Mouse (Mus musculus): ENCODE results near the gene Zwint.

The Zwint gene

GRCm38 (mm10) chr10:72654270-72655016, at the start of gene Zwint:
Zwint (plus strand) TSS chr10:72654845.
- TF ChIP-seq NANOG (IDR thresholded peaks at IDR 0.05; ENCODE audit: borderline replicate concordance, low read length) (no peak), CTCF (conservative IDR thresholded peaks at IDR 0.05; ENCODE audit: low read length) (no peak), POU5F1 (IDR thresholded peaks at IDR 0.05; ENCODE audit: borderline replicate concordance, low read length) (no peak)
- Histone ChIP-seq H3K36me3 (ENCODE audit: insufficient read depth, low read length) (peaks cover 39% of the 10 kb centered on the region), H3K4me3 (replicated peaks; ENCODE audit: low read length) (peak within 1 kb of the TSS; percentile 93)

DNA sequence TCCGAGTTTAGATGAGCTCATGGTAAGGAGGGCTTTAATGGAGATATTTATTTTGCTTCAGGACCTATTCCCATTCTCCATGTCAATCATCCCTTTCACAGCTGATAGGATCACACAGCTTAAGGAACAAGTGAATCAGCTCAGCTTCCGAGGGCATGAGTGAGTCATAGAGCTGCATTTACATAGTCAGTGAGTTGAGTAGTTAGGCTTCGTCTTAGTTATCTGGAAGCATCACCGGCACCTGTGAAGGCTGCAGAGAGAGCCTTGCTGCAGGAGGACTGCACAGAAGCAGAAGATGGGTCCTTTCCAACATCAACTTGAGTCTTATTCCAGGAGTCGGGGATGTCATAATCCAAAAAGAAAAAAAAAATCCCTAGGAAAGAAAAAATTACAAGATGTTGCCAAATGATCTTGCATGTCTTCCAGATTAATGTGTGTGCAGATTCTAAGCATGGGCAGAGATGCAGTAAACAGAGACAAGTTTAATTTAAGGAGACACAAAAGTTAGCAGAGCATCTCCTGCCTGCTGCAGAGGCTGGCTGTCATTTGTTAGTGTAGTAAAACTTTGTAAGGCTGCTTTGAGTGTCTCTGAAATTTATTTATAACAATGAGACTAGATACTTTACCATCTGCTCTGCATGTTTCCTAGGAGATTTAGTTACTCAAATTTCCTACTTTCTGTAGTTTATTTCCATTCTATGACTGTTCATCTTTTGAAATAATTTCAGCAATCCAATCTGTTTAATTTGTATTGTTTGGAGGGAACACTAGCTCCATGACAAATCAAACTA, 41.3 kb upstream of the Zwint start:
- TF ChIP-seq CTCF (conservative IDR thresholded peaks at IDR 0.05; ENCODE audit: low read length) (no peak), POU5F1 (IDR thresholded peaks at IDR 0.05; ENCODE audit: borderline replicate concordance, low read length) (no peak), NANOG (IDR thresholded peaks at IDR 0.05; ENCODE audit: borderline replicate concordance, low read length) (no peak)
- H3K4me3 ChIP-seq (replicated peaks; ENCODE audit: low read length), result no peak overlapping the region
- no peaks in the 10 kb centered on the region for H3K4me1 ChIP-seq (replicated peaks; ENCODE audit: low read depth, low read length)
- H3K9me3 ChIP-seq (ENCODE audit: low read length), result no peaks in the 10 kb centered on the region
- no peaks in the 10 kb centered on the region for H3K27me3 ChIP-seq (ENCODE audit: insufficient read depth, low read length)
- no peaks in the 10 kb centered on the region for H3K36me3 ChIP-seq (ENCODE audit: insufficient read depth, low read length)

More at GRCm38 (mm10) chr10:72654270-72655016, at the start of gene Zwint:
- Histone ChIP-seq H3K9me3 (ENCODE audit: low read length) (no peaks in the 10 kb centered on the region), H3K4me1 (replicated peaks; ENCODE audit: low read depth, low read length) (peaks cover 67% of the 10 kb centered on the region), H3K27me3 (ENCODE audit: insufficient read depth, low read length) (no peaks in the 10 kb centered on the region)

- H3K9me3 ChIP-seq (ENCODE audit: low read length), result no peaks in the 10 kb centered on the region
- no peaks in the 10 kb centered on the region for H3K27me3 ChIP-seq (ENCODE audit: insufficient read depth, low read length)
- H3K4me3 ChIP-seq (replicated peaks; ENCODE audit: low read length), result no peak overlapping the region
- no peaks in the 10 kb centered on the region for H3K36me3 ChIP-seq (ENCODE audit: insufficient read depth, low read length)
- no peaks in the 10 kb centered on the region; the same call in 1 of the 2 replicates for H3K4me1 ChIP-seq (replicated peaks; ENCODE audit: low read depth, low read length)
- no peak for TF ChIP-seq POU5F1 (IDR thresholded peaks at IDR 0.05; ENCODE audit: borderline replicate concordance, low read length)
- no peak for TF ChIP-seq CTCF (conservative IDR thresholded peaks at IDR 0.05; ENCODE audit: low read length)
- no peak for TF ChIP-seq NANOG (IDR thresholded peaks at IDR 0.05; ENCODE audit: borderline replicate concordance, low read length)
Measured at GRCm38 (mm10) chr10:72616153-72616552, 38.5 kb upstream of the Zwint start.

DNA sequence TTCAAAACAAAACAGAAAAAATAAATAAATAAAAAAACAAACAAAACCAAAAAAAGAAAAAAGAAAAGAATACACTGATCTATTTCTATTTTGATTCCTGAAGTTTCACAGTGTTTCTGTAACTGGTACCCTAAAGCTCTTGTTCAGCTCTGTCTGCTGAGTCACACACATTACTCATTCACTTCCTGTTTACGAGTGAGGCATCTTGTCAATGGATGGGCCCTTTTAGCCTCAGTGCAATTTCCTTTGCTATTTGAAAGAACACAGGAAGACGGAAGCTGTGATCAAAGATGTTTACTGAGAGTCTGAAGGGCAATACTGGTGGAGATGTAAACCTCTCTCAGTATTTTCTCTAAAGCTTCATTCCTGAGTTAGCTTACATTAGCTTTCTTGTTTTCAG, 34.1 kb upstream of the Zwint start:
- no peaks in the 10 kb centered on the region for H3K9me3 ChIP-seq (ENCODE audit: low read length)
- no peaks in the 10 kb centered on the region; the same call in 1 of the 2 replicates for H3K4me1 ChIP-seq (replicated peaks; ENCODE audit: low read depth, low read length)
- no peak for TF ChIP-seq NANOG (IDR thresholded peaks at IDR 0.05; ENCODE audit: borderline replicate concordance, low read length)
- TF ChIP-seq POU5F1 (IDR thresholded peaks at IDR 0.05; ENCODE audit: borderline replicate concordance, low read length), result no peak
- TF ChIP-seq CTCF (conservative IDR thresholded peaks at IDR 0.05; ENCODE audit: low read length), result no peak
- H3K27me3 ChIP-seq (ENCODE audit: insufficient read depth, low read length), result no peaks in the 10 kb centered on the region
- no peak overlapping the region for H3K4me3 ChIP-seq (replicated peaks; ENCODE audit: low read length)
- no peaks in the 10 kb centered on the region for H3K36me3 ChIP-seq (ENCODE audit: insufficient read depth, low read length)

DNA sequence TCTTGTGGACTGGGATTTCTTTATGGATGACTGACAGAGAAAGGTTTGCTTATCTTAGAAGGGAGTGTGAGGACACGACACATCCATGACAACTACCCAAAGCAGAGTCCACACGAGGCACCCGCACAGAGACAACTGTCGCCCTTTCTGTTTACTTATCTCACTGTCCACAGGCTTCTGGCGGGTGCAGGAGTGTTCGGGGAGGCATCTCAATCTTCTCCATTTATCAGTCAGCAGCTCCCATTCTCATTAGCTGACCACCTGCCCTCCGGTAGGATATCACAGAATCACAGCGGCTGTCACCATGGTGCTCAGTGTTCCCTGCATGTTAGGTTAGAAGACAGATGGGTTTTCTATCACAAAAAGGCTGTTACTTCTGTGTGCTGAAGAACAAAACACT, 31.1 kb upstream of the Zwint start:
- TF ChIP-seq POU5F1 (IDR thresholded peaks at IDR 0.05; ENCODE audit: borderline replicate concordance, low read length), result no peak
- no peak for TF ChIP-seq CTCF (conservative IDR thresholded peaks at IDR 0.05; ENCODE audit: low read length)
- TF ChIP-seq NANOG (IDR thresholded peaks at IDR 0.05; ENCODE audit: borderline replicate concordance, low read length), result no peak
- Histone ChIP-seq H3K27me3 (ENCODE audit: insufficient read depth, low read length) (no peaks in the 10 kb centered on the region), H3K4me3 (replicated peaks; ENCODE audit: low read length) (no peak overlapping the region)

GRCm38 (mm10) chr10:72634125-72634524, 20.5 kb upstream of the Zwint start:
- Histone ChIP-seq H3K4me1 (replicated peaks; ENCODE audit: low read depth, low read length) (peaks cover 20% of the 10 kb centered on the region), H3K27me3 (ENCODE audit: insufficient read depth, low read length) (no peaks in the 10 kb centered on the region), H3K9me3 (ENCODE audit: low read length) (no peaks in the 10 kb centered on the region), H3K36me3 (ENCODE audit: insufficient read depth, low read length) (no peaks in the 10 kb centered on the region), H3K4me3 (replicated peaks; ENCODE audit: low read length) (no peak overlapping the region)
- TF ChIP-seq POU5F1 (IDR thresholded peaks at IDR 0.05; ENCODE audit: borderline replicate concordance, low read length), result no peak
- TF ChIP-seq CTCF (conservative IDR thresholded peaks at IDR 0.05; ENCODE audit: low read length), result no peak
- no peak for TF ChIP-seq NANOG (IDR thresholded peaks at IDR 0.05; ENCODE audit: borderline replicate concordance, low read length)

More for the DNA sequence above, 31.1 kb upstream of the Zwint start:
- no peaks in the 10 kb centered on the region for H3K36me3 ChIP-seq (ENCODE audit: insufficient read depth, low read length)
- H3K4me1 ChIP-seq (replicated peaks; ENCODE audit: low read depth, low read length), result no peaks in the 10 kb centered on the region; the same call in 1 of the 2 replicates
- H3K9me3 ChIP-seq (ENCODE audit: low read length), result no peaks in the 10 kb centered on the region

GRCm38 (mm10) chr10:72650867-72651266, 3.8 kb upstream of the Zwint start:
- no peak for TF ChIP-seq CTCF (conservative IDR thresholded peaks at IDR 0.05; ENCODE audit: low read length)
- no peak for TF ChIP-seq POU5F1 (IDR thresholded peaks at IDR 0.05; ENCODE audit: borderline replicate concordance, low read length)
- TF ChIP-seq NANOG (IDR thresholded peaks at IDR 0.05; ENCODE audit: borderline replicate concordance, low read length), result no peak
- no peaks in the 10 kb centered on the region for H3K9me3 ChIP-seq (ENCODE audit: low read length)
- H3K36me3 ChIP-seq (ENCODE audit: insufficient read depth, low read length), result peaks cover 4% of the 10 kb centered on the region
- no peaks in the 10 kb centered on the region for H3K27me3 ChIP-seq (ENCODE audit: insufficient read depth, low read length)
- peaks cover 44% of the 10 kb centered on the region for H3K4me1 ChIP-seq (replicated peaks; ENCODE audit: low read depth, low read length)
- peak overlapping the region; percentile 21 for H3K4me3 ChIP-seq (replicated peaks; ENCODE audit: low read length)

DNA sequence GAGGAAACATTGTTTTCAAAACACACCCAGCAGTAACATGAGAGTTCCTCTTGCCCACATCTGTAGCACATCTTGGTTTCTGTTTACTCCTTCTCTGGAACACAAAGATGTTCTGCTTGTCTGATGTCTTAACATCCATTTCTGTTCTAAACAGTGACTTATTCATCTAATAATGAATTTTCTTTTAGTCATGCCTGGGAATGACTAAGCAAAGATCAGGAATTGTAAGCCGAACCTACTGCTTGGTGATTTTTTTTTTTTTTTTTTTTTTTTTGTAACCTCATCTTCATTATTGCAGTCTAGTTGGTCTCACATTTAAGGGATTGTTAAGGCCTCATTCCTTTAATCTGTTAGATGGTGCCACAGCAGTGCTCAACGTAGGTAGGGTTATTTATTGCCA, 848 bp upstream of the Zwint start:
- TF ChIP-seq POU5F1 (IDR thresholded peaks at IDR 0.05; ENCODE audit: borderline replicate concordance, low read length) (no peak), CTCF (conservative IDR thresholded peaks at IDR 0.05; ENCODE audit: low read length) (no peak), NANOG (IDR thresholded peaks at IDR 0.05; ENCODE audit: borderline replicate concordance, low read length) (no peak)
- Histone ChIP-seq H3K9me3 (ENCODE audit: low read length) (no peaks in the 10 kb centered on the region), H3K36me3 (ENCODE audit: insufficient read depth, low read length) (peaks cover 33% of the 10 kb centered on the region), H3K4me1 (replicated peaks; ENCODE audit: low read depth, low read length) (peaks cover 61% of the 10 kb centered on the region), H3K27me3 (ENCODE audit: insufficient read depth, low read length) (no peaks in the 10 kb centered on the region), H3K4me3 (replicated peaks; ENCODE audit: low read length) (peak overlapping the region; percentile 93)
